Mouse (Mus musculus): ENCODE measurements at regions not wholly inside any gene's neighbourhood (a gene's known extent, or its start where the extent isn't known, plus 50 kb on each side); places are given as distances from the start of the nearest gene placed in this dataset.
A peak's percentile ranks its signal among the peaks of the same experiment; 100 is the strongest.

GRCm38 (mm10) chr2:123267036-123267435 lies 502.0 kb downstream of the Sqor start:
- no peak for DNase-seq

GRCm38 (mm10) chr2:123274866-123275735 lies 510.1 kb downstream of the Sqor start:
- DNase-seq: no peak

GRCm38 (mm10) chr2:123275736-123276330 lies 510.8 kb downstream of the Sqor start:
- DNase-seq: no peak

- DNase-seq: no peak
Observed at GRCm38 (mm10) chr2:123311554-123312276, 546.7 kb downstream of the Sqor start.

GRCm38 (mm10) chr2:123312277-123312617 lies 547.2 kb downstream of the Sqor start:
- peak; percentile 67 to 82 for DNase-seq

- no peak for DNase-seq
Observed at GRCm38 (mm10) chr2:123320448-123321097, 555.5 kb downstream of the Sqor start.

- no peak for DNase-seq
Observed at GRCm38 (mm10) chr2:123323769-123324168, 558.7 kb downstream of the Sqor start.

- no peak for DNase-seq
Observed at GRCm38 (mm10) chr2:123324896-123325295, 559.9 kb downstream of the Sqor start.

GRCm38 (mm10) chr2:123349625-123350346 lies 584.7 kb downstream of the Sqor start:
- no peak for DNase-seq

GRCm38 (mm10) chr2:123364204-123364603 lies 599.2 kb downstream of the Sqor start:
- no peak for DNase-seq

GRCm38 (mm10) chr2:123366571-123366970 lies 601.5 kb downstream of the Sqor start:
- DNase-seq: no peak

- peak in 1 of 2 experiments; percentile 3 for DNase-seq
Observed at GRCm38 (mm10) chr2:123385622-123386418, 620.8 kb downstream of the Sqor start.

GRCm38 (mm10) chr2:123386773-123387604 lies 622.0 kb downstream of the Sqor start:
- peak; percentile 3 to 4 for DNase-seq

- DNase-seq: no peak
Observed at GRCm38 (mm10) chr2:123390981-123391380, 625.9 kb downstream of the Sqor start.

- no peak for DNase-seq
Observed at GRCm38 (mm10) chr2:123394296-123394695, 629.3 kb downstream of the Sqor start.

- DNase-seq: no peak
Observed at GRCm38 (mm10) chr2:123397551-123397950, 632.5 kb downstream of the Sqor start.

GRCm38 (mm10) chr2:123401064-123401463 lies 636.0 kb downstream of the Sqor start:
- no peak for DNase-seq

- DNase-seq: no peak
Observed at GRCm38 (mm10) chr2:123409075-123409474, 644.0 kb downstream of the Sqor start.

GRCm38 (mm10) chr2:123458034-123458677 lies 631.6 kb upstream of the Sema6d start:
- DNase-seq: no peak

- DNase-seq: no peak
Observed at GRCm38 (mm10) chr2:123473840-123474239, 615.9 kb upstream of the Sema6d start.

Measured in cerebellum, postnatal 36 days (tissue).